ENCODE assay signal across 8 mouse cellular contexts in the genomic region with DNA sequence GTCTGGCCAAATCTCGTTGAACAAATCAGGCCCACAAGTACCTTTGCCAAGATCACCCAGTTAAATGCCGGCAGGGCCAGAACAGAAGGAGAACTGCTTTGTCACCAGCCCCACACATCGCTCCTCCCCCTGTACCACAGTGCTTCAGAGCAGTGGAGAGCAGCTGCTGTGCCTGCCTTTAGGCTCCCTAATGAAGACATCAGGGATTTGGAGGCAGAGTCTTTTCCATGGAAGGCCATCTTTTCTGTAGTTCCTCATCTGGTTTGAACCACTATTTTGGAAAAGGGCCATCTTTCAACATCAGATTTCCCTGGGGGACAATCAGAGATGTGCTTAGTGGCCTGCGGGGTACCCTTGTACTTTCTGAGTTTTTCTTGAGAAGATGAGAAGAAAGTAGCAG. TPM values are rescaled to one million over a fixed set of nuclear protein-coding genes. Genes with fewer than 3 reads are reported as not detected.
DNase-seq lines count a peak whose midpoint lies in the region; ATAC-seq and TF ChIP-seq lines count a peak whose summit lies in the region.

No protein-coding gene starts in this region.

- H3K9ac ChIP-seq in hindbrain, embryonic 12.5 days = no peak overlapping the region
- H3K9ac ChIP-seq in lung, embryonic 16.5 days (ENCODE audit: low read length) = no peak overlapping the region

- WGBS in heart, embryonic 10.5 days = 61% methylated on average over 4 of the region's 4 CpGs
- 52% methylated on average over 4 of the region's 4 CpGs for WGBS in hindbrain, embryonic 12.5 days
- 41% methylated on average over 4 of the region's 4 CpGs for WGBS in lung, embryonic 16.5 days

- peak; percentile 58; the same call in 1 of the 2 replicates for TF ChIP-seq POLR2A in cortical plate, adult 2 months (IDR thresholded peaks at IDR 0.05; ENCODE audit: extremely low read depth, insufficient read depth, low read length)

- H3K27me3 ChIP-seq in heart, embryonic 10.5 days (ENCODE audit: insufficient read depth, poor library complexity, severe bottlenecking) = no peaks in the 10 kb centered on the region
- H3K27me3 ChIP-seq in hindbrain, embryonic 12.5 days = no peaks in the 10 kb centered on the region
- no peaks in the 10 kb centered on the region for H3K27me3 ChIP-seq in lung, embryonic 16.5 days (ENCODE audit: control insufficient read depth, insufficient read depth, low read depth, low read length)

- peak; percentile 98 for DNase-seq in heart, adult 11 months
- no peak for DNase-seq in heart, embryonic 10.5 days (ENCODE audit: low spot score)
- no peak for DNase-seq in urinary bladder, postnatal 4 days (ENCODE audit: low spot score in 2 of 2)
- DNase-seq in spleen, postnatal 10 days (ENCODE audit: low spot score in 2 of 2) = no peak
- DNase-seq in urinary bladder, postnatal 36 days (ENCODE audit: low spot score in 2 of 2) = no peak

- H3K4me3 ChIP-seq in heart, embryonic 10.5 days = no peak overlapping the region
- H3K4me3 ChIP-seq in cortical plate, adult 2 months (ENCODE audit: insufficient read depth, low read length) = no peak overlapping the region
- no peak overlapping the region for H3K4me3 ChIP-seq in hindbrain, embryonic 12.5 days
- no peak overlapping the region for H3K4me3 ChIP-seq in lung, embryonic 16.5 days (ENCODE audit: low read length)

- ATAC-seq in hindbrain, embryonic 12.5 days (ENCODE audit: low FRiP score) = peak; percentile 89
- ATAC-seq in lung, embryonic 16.5 days (ENCODE audit: low read depth) = peak; percentile 82

- no peak for TF ChIP-seq CTCF in cortical plate, adult 2 months (IDR thresholded peaks at IDR 0.05; ENCODE audit: extremely low read depth, insufficient read depth, low read length)

- no peak overlapping the region for H3K4me2 ChIP-seq in hindbrain, embryonic 12.5 days (replicated peaks)
- H3K4me2 ChIP-seq in lung, embryonic 16.5 days (ENCODE audit: low read depth, low read length) = no peak overlapping the region

- no peak overlapping the region for H3K27ac ChIP-seq in heart, embryonic 10.5 days
- no peak overlapping the region for H3K27ac ChIP-seq in cortical plate, adult 2 months (ENCODE audit: insufficient read depth, low read length)
- H3K27ac ChIP-seq in hindbrain, embryonic 12.5 days = peak overlapping the region; percentile 19; the same call in 1 of the 2 replicates
- no peak overlapping the region for H3K27ac ChIP-seq in lung, embryonic 16.5 days (ENCODE audit: low read length)

- H3K36me3 ChIP-seq in heart, embryonic 10.5 days = no peaks in the 10 kb centered on the region
- H3K36me3 ChIP-seq in hindbrain, embryonic 12.5 days = no peaks in the 10 kb centered on the region
- no peaks in the 10 kb centered on the region for H3K36me3 ChIP-seq in lung, embryonic 16.5 days (ENCODE audit: control insufficient read depth, insufficient read depth, low read length)

- no peaks in the 10 kb centered on the region for H3K4me1 ChIP-seq in heart, embryonic 10.5 days
- H3K4me1 ChIP-seq in cortical plate, adult 2 months (ENCODE audit: control insufficient read depth, insufficient read depth, low read length) = 0 out of 2 replicates have a peak, but pooled peaks cover 2% of the 10 kb centered on the region
- peaks cover 8% of the 10 kb centered on the region; the same call in 1 of the 2 replicates for H3K4me1 ChIP-seq in hindbrain, embryonic 12.5 days
- H3K4me1 ChIP-seq in lung, embryonic 16.5 days (replicated peaks; ENCODE audit: control insufficient read depth, insufficient read depth, low read length) = no peaks in the 10 kb centered on the region

- H3K9me3 ChIP-seq in heart, embryonic 10.5 days = no peaks in the 10 kb centered on the region
- no peaks in the 10 kb centered on the region for H3K9me3 ChIP-seq in hindbrain, embryonic 12.5 days (replicated peaks)
- no peaks in the 10 kb centered on the region for H3K9me3 ChIP-seq in lung, embryonic 16.5 days (ENCODE audit: control insufficient read depth, low read length)

RNA-seq across cellular contexts. Expression of gene Mkln1, which starts 41.2 kb away (rescaled TPM):
- polyA plus RNA-seq in heart, embryonic 10.5 days (2016; fragmentation: Nextera tagmentation; extraction: Ambion mirVana) = 210 and 228 TPM in 2 replicates
- 48.2 and 49.8 TPM in 2 replicates for polyA plus RNA-seq in cortical plate, adult 2 months (2012; rRNA removed)
- 182 and 195 TPM in 2 replicates for polyA plus RNA-seq in hindbrain, embryonic 12.5 days (2016; fragmentation: Nextera tagmentation; extraction: Ambion mirVana)
- polyA plus RNA-seq in lung, embryonic 16.5 days (2015; fragmentation: Nextera tagmentation; extraction: Ambion mirVana) = 217 and 220 TPM in 2 replicates
